Mouse (Mus musculus) cortical plate, adult 2 months (tissue): ENCODE results near the gene Atp5c1. TPM values are rescaled to one million over a fixed set of nuclear protein-coding genes. Genes with fewer than 3 reads are reported as not detected.

Experiments used
- H3K27ac ChIP-seq: fragments of 200-500 bp; 2 replicates; pipeline ENCODE4 v1.5.1; 2012; ENCODE audit warnings: low read length, control low read depth, inconsistent platforms; ENCODE audit not compliant: insufficient read depth
- H3K4me1 ChIP-seq: fragments of 200-500 bp; 2 replicates; pipeline ENCODE4 v1.6.1; 2011; ENCODE audit warnings: low read length; ENCODE audit not compliant: control insufficient read depth, insufficient read depth
- H3K4me3 ChIP-seq: fragments of 200-500 bp; 2 replicates; pipeline ENCODE4 v1.5.1; 2011; ENCODE audit warnings: mild to moderate bottlenecking, low read length, control low read depth; ENCODE audit not compliant: insufficient read depth
- CTCF ChIP-seq: fragments of 200-500 bp; IDR thresholded peaks from 2 replicates; pipeline ENCODE4 v1.5.1; 2011; ENCODE audit warnings: mild to moderate bottlenecking, control low read depth, low read length; ENCODE audit not compliant: insufficient read depth; ENCODE audit errors: extremely low read depth
- POLR2A ChIP-seq: fragments of 200-500 bp; IDR thresholded peaks from 2 replicates; pipeline ENCODE4 v1.6.1; 2011; ENCODE audit warnings: mild to moderate bottlenecking, low read length, control low read depth; ENCODE audit not compliant: insufficient read depth; ENCODE audit errors: extremely low read depth
- polyA plus RNA-seq: library from polyadenylated mRNA; depleted of rRNA; stranded (reverse); fragments of >200 nt; gene quantifications from 2 replicates; pipeline ENCODE4 v1.2.3, GENCODE M21; 2012; rRNA removed

Atp5c1 gene
- 372 and 411 TPM in 2 replicates for polyA plus RNA-seq

DNA sequence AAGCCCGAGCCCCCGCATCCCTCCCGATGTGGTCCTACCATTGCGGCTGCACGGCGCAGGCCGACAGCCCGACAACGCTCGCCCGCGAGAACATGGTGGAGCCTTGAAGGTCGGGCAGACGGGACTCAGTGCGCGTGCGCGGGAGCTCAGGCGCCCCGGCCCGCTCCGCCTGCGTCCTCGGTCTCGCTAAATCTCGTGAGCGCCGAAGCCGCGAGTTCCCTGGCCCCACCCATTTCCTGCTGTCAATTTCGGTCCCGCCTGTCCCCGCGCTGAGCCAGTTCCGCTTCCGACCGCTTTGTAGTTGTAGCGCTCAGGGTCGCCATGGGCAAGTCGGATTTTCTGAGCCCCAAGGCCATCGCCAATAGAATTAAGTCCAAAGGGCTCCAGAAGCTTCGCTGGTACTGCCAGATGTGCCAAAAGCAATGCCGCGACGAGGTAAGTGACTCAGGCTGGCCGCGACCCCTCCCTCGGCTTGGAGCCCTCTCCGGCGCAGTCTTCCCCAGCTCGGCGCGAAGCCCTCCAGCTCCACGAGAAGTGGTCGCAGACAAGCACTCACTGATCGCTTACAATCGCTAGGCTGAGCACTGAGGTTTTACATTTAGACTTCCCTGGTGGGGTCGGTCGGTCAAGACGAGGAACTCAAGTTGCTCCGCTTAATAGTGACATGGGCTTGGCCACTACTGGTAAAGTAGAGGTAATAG, at the start of gene Atp5c1, which contains the start of gene Kin:
Atp5c1 (minus strand) TSS at position 201 of the 701 bp plus-strand sequence.
Kin (plus strand) TSS at position 284 of the 701 bp plus-strand sequence.
- peak within 1 kb of the TSS; percentile 82 for H3K4me3 ChIP-seq
- H3K4me1 ChIP-seq: peaks cover 21% of the 10 kb centered on the region
- TF ChIP-seq POLR2A (peak; percentile 85), CTCF (0 out of 2 replicates have a peak, but pooled peaks have one; percentile 4)
- H3K27ac ChIP-seq: peak within 1 kb of the TSS; percentile 96

DNA sequence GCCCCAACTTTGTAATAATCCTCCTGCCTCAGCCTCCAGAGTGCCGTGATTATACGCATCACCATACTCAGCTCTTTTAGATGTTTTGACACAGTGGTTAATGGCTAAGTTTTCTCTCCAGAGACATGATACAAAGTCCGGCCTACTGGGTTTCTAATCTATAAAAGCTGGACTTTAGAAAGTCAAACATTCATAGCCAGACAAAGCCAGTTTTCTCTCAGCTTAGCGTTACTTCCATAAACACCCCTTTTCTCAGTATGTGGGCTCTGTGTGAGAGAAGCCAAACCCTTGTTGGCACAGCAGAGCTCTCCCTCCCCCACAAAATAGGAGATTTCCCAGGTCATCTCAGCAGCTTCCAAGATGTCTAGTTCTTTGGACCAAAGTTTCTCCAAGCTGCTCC, 48.3 kb upstream of the Atp5c1 start:
- no peaks in the 10 kb centered on the region; the same call in 1 of the 2 replicates for H3K4me1 ChIP-seq
- no peak overlapping the region for H3K27ac ChIP-seq
- no peak overlapping the region for H3K4me3 ChIP-seq
- TF ChIP-seq CTCF (no peak), POLR2A (no peak)

DNA sequence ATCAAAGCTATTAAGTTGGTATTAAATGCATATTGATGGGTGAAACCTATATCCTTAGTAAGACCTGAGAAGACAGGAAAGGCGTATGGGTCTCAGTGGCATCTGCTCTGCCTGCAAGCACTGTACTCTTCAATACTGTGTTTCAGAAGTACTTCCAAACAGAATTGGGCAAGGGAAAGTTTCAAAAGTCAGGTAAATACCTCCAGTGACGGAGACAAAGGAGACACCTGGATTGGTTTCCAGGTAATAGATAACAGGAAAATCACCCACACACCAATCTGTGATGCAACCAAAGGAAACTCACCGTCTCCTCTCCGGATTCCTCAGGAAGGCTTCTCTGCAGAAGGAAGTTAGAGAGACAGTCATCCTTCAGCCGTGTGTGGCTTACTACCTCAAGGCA, 47.2 kb upstream of the Atp5c1 start:
- no peak for TF ChIP-seq POLR2A
- no peak for TF ChIP-seq CTCF
- no peak overlapping the region for H3K27ac ChIP-seq
- H3K4me1 ChIP-seq: no peaks in the 10 kb centered on the region; the same call in 1 of the 2 replicates
- no peak overlapping the region for H3K4me3 ChIP-seq

- no peak overlapping the region for H3K4me3 ChIP-seq
- H3K4me1 ChIP-seq: no peaks in the 10 kb centered on the region; the same call in 1 of the 2 replicates
- no peak overlapping the region for H3K27ac ChIP-seq
- TF ChIP-seq CTCF: no peak
- no peak for TF ChIP-seq POLR2A
These were observed 45.8 kb upstream of the Atp5c1 start for GRCm38 (mm10) chr2:10126122-10126521.

- no peak for TF ChIP-seq POLR2A
- TF ChIP-seq CTCF: no peak
- Histone ChIP-seq H3K27ac (no peak overlapping the region), H3K4me1 (no peaks in the 10 kb centered on the region), H3K4me3 (no peak overlapping the region)
These were observed 41.5 kb upstream of the Atp5c1 start for GRCm38 (mm10) chr2:10121826-10122225.

DNA sequence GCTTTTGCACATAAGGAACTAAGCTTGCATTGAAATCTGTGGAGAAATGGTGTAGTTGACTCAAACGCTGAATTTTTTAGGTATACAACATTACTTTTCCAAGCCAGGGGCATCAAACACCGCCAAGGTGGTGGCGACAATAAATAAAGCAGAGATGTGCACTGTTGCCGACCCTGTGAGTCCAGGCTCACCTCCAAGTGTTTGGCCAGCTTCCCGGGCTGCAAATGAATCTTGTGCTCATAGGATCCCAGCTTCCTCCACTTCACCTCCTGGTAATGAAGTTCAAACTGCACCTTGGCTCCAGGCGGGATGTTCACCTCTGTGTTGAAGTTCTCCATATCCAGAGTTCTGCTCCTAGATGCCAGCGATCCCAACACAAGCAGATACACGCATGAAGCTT, 39.0 kb upstream of the Atp5c1 start:
- TF ChIP-seq POLR2A (no peak), CTCF (no peak)
- no peaks in the 10 kb centered on the region for H3K4me1 ChIP-seq
- H3K27ac ChIP-seq: no peak overlapping the region
- H3K4me3 ChIP-seq: no peak overlapping the region

DNA sequence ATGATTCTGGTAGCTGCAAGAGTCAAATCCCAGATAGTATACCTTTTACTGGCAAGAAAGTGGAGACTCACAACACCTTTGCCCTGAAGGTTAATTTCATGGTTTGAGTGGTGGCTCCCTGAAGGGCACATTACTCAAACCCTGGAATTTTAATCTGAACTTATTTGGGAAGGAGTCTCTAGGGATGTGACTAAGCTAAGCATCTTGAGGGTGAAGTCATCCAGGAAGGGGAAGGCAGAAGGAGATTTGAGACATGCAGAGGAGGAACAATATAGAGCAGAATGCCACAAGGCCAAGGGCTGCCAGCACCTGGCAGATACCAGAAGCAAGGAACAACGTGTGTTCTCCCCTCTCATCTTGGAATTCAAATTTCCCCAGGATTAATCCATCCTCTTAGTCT, 38.4 kb upstream of the Atp5c1 start:
- Histone ChIP-seq H3K4me1 (no peaks in the 10 kb centered on the region), H3K4me3 (no peak overlapping the region), H3K27ac (no peak overlapping the region)
- no peak for TF ChIP-seq CTCF
- no peak for TF ChIP-seq POLR2A

GRCm38 (mm10) chr2:10108535-10109189, 28.4 kb upstream of the Atp5c1 start:
- Histone ChIP-seq H3K27ac (no peak overlapping the region), H3K4me1 (no peaks in the 10 kb centered on the region), H3K4me3 (no peak overlapping the region)
- TF ChIP-seq CTCF (no peak), POLR2A (no peak)

- Histone ChIP-seq H3K4me1 (no peaks in the 10 kb centered on the region), H3K27ac (no peak overlapping the region), H3K4me3 (no peak overlapping the region)
- TF ChIP-seq CTCF: peak; percentile 97
- no peak for TF ChIP-seq POLR2A
These were observed 20.9 kb upstream of the Atp5c1 start for GRCm38 (mm10) chr2:10101180-10101579.

- Histone ChIP-seq H3K4me3 (no peak overlapping the region), H3K27ac (no peak overlapping the region), H3K4me1 (no peaks in the 10 kb centered on the region)
- no peak for TF ChIP-seq CTCF
These were observed 20.2 kb upstream of the Atp5c1 start for GRCm38 (mm10) chr2:10100471-10100870.
